Mouse (Mus musculus): ENCODE measurements at regions not wholly inside any gene's neighbourhood (a gene's known extent, or its start where the extent isn't known, plus 50 kb on each side); places are given as distances from the start of the nearest gene placed in this dataset.

DNA sequence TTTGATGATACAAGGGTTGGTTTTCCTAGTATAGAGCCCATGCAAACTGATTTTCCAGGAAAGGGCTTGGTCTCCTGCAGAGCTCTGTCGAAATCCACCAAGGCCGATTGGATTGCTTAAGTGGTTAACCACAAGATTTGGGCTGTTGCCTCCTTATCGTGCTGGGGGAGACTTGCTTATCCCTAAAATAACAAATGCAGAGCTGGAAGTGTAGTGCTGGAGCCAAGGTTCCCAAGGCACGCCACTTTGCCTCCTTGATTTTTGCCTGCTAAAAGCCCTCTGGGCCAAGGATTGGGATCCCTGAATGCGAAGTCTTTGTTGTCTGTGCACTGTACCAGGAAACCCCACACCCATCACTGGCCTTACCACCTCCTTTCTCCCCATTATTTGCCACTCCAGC, 52.8 kb upstream of the Tmem178 start:
- no peak for DNase-seq

- no peak for DNase-seq
Measured at GRCm38 (mm10) chr17:80889095-80889494, 55.3 kb upstream of the Tmem178 start.

- no peak for DNase-seq
Measured at GRCm38 (mm10) chr17:80887749-80888119, 56.7 kb upstream of the Tmem178 start.

- peak; percentile 37 for DNase-seq
Measured at GRCm38 (mm10) chr17:80887021-80887748, 57.2 kb upstream of the Tmem178 start.

DNA sequence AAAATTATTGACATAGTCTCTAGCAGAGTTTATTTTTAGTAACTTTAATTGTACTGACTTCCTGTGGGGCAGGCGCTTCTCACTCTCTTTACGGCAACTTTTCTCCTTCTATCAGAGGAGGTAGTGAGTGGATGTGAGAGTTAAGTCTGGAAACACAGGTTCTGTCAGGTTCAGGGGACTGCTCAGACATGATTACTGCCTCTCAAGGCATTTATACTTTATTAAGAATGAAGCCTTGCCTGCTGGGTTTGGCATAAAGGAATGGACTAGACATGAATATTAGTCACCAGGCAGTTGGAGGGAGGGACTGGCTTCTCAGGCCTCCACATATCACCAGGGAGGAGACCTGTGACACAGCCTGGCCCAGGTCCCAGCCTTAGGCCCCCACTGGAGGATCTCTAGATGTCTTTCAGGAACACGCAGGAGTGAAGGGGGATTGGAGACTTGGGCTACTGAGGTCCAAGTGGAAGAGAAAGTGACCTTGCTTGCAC, 58.2 kb upstream of the Tmem178 start:
- peak; percentile 37 for DNase-seq

DNA sequence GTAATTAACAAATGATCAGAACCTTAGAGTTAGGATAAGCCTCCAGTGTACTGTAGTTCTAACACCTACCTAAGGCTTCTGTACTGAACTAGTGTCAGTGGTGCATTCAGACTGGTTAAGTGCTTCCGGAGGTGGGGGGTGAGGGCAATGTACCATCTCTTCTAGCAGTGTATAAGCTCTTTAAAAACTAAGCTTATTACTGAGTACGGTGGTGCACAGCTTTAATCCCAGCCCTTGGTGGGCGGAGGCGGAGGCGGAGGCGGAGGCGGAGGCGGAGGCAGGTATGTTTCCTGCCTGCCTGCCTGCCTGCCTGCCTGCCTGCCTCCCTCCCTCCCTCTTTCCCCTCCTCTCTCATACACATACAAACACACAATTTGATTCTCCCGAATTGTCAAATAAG, 58.7 kb upstream of the Tmem178 start:
- DNase-seq, result no peak

DNA sequence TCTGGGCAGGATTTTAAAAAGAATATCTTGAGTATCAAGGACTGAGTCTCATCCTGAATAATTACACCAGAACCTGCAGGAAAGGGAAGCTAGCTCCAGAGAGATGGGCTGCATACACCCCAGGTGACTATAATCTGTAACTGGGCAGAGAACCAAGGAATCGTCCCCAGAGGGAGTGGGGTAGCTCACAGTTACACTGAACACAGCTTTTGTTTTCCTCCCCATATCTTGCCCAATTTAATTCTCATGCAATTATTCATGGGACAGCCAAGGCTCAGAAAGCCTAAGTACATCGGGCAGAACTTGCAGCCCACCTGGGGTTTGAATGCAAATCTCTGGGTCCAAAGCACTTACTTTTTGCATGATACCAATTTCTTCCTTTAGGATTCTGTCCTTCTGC, 59.5 kb upstream of the Tmem178 start:
- DNase-seq, result no peak

DNA sequence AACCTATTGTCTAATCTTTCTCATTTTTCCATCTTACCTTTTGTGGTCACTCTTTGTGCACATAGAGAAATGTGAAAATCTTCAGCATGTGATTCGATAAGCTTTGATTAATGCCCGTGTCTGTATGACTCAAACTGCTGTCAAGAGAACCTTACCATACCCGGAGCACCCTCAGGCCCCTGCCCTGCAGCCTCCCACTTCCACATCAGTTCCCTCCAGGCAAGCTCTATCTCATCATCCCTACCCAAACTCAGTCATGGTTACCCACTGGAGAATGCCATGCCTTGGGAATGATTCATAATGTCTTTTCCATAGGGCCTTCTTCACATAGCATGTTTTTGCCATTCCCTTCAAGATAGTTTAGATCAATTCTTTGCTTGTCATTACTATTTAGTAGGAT, 62.0 kb upstream of the Tmem178 start:
- no peak for DNase-seq

DNA sequence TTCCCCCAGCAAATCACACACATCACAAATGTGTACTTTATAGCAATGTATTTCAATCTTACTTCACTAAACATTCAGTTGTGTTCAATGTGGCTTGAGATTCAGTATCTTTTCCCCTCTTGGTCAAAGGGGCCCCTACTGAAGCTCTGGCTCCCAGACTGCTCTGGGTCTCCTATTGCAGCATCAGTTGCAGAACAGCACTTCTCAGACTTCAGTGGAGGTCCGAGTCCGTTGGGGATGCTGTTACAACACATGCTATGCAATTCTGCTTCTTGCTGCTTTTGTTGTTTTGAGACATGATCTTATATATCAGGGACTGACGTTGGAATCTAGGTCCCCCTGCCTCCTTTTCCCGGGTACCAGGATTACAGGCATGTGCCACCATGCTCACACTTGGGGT, 64.1 kb upstream of the Tmem178 start:
- DNase-seq, result no peak

GRCm38 (mm10) chr17:80875352-80876044, 68.9 kb upstream of the Tmem178 start:
- DNase-seq, result peak; percentile 84

- DNase-seq, result no peak
Measured at GRCm38 (mm10) chr17:80870965-80871364, 73.5 kb upstream of the Tmem178 start.

GRCm38 (mm10) chr17:80862338-80862737, 82.1 kb upstream of the Tmem178 start:
- no peak for DNase-seq

GRCm38 (mm10) chr17:80846996-80847810, 97.2 kb upstream of the Tmem178 start:
- peak; percentile 64 for DNase-seq

DNA sequence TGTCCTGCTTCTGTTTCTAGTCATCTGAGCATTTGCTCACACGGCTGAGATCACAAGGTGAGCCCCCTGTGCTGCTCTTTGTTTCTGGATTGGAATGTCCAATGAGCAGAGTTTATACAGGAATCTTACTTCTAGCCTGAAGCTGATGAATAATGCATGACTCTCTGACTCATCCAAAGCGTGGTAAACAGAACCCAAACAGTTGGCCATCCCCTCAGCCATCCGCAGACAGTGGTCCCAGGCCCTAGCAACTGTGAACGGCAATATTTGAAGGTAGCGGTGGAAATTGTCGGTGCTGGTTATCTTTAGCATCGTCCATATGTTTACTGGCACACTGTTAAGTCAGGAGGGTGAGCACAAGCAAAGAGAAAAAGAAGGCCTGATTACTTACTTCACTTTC, 99.1 kb upstream of the Tmem178 start:
- DNase-seq, result no peak

- no peak for DNase-seq
Measured at GRCm38 (mm10) chr17:80841903-80842302, 102.5 kb upstream of the Tmem178 start.

DNA sequence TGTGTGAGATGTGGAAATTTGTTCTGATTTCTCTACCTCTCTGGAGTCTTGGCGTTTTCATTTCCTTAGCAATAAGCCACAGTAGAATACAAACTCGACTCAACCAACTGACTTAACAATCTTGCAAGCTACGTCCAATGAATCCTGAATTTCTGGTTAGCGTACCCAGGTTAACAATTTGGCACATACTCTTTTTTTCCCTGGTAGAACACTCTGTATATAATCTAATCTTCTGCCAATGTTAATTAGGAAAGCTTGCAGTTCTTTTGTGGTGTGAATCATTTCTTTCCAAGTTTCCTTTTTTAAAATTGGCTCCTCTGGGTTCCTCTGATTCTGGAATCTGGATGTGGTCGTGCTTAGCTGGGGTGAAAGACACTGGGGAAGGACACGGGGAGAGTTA, 103.5 kb upstream of the Tmem178 start:
- no peak for DNase-seq

- no peak for DNase-seq
Measured at GRCm38 (mm10) chr17:80840452-80840851, 104.0 kb upstream of the Tmem178 start.

DNA sequence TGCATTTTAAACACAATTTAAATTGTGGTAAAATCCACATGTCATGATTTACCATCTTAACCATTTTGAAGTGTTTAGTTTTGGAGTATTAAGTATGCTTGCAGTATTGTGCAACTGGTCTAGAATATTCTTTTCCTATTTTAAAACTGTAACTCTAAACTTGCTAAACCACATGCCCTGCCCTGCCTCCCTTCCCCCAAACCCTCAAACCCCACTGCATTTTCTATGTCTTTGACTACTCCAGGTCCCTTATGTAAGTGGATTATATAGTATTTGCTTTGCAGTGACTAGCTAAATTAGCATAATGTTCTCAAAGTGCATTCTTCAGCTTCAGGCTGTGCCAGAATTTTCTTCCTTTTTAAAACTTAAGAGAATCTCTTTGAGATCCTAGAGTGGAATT, 106.4 kb upstream of the Map4k3 start:
- no peak for DNase-seq

GRCm38 (mm10) chr17:80834176-80834517, 105.9 kb upstream of the Map4k3 start:
- no peak for DNase-seq

GRCm38 (mm10) chr17:80833355-80834175, 105.3 kb upstream of the Map4k3 start:
- no peak for DNase-seq

GRCm38 (mm10) chr17:80831686-80832085, 103.4 kb upstream of the Map4k3 start:
- DNase-seq, result no peak

GRCm38 (mm10) chr17:80827896-80828295, 99.6 kb upstream of the Map4k3 start:
- DNase-seq, result no peak

- no peak for DNase-seq
Measured at GRCm38 (mm10) chr17:80827361-80827760, 99.1 kb upstream of the Map4k3 start.

Measured in cerebellum, adult 11-12 months (tissue).